Mouse (Mus musculus) testis, postnatal 10 days (tissue): Measurements from ENCODE around the gene Glis3.

ENCODE experiments used
- DNase-seq: peaks from one replicate; pipeline ENCODE4 v3.0.0; 2021; ENCODE audit warnings: low spot score

Gene Glis3

DNA sequence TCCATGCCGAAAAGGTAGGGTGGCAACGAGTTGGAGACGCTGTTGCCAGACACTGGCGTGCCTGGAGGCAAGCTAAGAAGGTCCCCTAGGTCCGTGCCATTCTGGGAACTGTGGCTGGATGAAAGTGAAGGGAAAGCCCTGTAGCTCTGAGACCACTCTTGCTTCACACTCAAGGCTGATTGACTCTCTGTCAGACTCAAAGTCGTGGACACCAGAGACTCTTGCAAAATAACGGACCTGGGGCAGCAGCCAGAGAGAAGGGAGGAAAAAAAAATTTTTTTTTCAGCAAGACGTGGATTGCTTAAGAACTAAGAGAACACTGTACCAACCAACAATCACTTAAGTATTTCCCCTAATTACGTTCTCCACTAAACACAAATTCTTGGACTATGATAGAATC is 148.1 kb downstream of the Glis3 start:
- no peak for DNase-seq

DNA sequence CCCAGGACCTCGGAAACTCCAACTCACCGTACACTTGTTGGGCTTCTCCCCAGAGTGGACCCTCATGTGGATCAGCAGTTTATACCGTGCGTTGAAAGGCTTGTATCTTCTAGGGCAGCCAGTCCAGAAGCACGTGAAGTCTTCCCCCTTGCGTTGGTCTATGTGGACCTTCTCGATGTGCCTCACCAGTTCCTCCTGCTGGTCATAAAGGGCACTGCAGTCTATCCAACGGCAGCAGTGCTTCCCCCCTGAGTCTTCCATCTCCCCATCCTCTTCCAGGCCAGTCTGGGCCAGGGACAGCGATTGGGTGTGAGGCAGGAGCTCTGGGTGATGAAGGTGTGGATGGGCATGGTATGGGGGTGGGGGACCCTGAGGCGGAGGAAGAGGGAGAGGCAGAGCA is 149.0 kb downstream of the Glis3 start:
- peak; percentile 73 for DNase-seq

DNA sequence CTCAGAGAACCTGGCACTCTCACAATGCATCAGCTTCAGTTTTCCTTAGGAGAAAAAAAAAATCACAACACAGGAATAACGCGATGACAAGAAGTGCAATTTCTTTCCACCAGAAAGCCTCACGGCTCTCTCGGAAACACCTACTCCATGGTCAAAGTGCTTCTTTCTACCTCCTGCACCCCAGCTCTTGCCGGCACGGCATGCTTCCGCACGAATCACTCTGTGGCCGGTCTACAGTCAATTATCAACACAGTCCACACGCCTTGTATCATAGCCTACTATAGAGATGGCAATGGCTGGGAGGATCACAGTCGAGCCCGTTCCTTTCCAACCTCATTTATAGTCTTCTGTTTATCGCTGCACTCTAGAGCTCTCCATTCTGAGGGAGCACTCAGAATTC is 150.9 kb downstream of the Glis3 start:
- peak; percentile 28 for DNase-seq

DNA sequence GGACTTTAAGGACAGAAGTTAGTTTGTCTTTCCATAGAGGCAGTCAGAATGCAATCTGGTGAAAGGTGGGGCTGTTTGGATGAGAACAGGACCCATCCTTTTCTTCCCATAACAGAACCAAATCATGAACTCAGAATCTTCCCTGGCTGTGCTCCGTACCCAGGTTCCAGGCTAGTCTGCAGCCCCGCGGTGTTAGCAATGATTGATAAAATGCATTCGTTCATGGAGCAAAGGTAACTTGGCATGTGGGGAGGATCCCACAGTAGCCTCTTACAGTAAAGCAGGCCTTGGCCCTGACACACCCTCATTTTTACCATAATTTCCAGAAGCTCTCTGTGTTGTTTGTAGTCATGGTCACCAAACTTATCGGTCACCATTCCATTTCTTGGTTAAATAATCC is 152.4 kb downstream of the Glis3 start:
- peak; percentile 15 for DNase-seq

DNA sequence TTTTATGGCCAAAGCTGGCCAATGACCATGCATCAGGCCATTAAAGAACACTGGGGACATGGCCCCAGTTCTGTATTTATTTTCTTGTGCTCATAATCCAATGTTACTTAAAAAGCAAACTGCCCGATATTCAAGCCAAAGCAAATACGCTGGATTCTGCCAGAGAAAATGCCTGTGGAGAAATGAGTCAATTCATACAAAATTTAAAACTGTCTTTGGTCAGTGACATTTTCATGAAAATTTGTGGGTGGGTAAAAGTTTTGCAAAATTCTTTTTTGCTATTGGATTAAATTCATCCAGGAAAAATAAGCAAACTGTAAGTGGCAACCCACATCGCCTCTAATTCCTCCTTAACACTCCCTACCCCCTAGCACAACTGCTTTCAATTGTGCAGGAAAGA is 154.5 kb downstream of the Glis3 start:
- no peak for DNase-seq

DNA sequence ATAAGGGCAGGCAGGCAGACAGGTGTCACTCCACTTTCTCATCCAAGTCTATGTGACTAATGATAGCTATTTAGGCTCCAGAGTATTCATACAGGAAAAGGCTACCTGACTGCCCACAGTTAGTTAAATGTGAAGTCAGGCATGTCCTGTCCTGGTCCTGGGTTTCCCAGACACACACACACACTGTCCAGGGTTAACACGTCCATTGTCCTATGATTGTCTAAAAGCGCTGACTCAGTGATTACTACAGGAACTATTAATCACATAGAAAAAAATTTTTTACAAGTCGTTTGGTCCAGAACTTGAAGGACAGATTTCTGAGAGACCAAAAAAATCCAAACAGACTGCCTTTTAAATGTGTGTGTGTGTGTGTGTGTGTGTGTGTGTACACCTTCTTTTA is 157.6 kb downstream of the Glis3 start:
- no peak for DNase-seq

DNA sequence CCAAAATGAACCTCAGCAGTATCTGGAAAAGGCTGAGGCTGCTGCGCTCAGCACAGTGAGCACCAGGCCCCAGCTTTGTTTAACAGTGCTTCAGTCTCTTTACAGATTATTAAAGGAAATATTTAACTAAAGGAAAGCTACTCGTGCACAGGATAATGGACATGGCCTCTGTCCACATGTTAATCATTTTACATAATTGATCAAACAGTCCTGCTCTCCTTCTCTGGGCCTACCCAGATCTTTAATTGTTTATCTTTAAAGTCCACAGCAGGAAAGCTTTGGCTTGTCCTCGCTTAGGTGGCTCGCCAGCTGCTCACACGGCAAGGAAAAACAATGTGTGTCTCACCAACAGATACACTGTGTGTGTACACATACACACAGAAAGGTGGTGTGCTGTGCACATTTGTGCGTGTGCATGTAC is 159.1 kb downstream of the Glis3 start:
- DNase-seq, result peak; percentile 8

DNA sequence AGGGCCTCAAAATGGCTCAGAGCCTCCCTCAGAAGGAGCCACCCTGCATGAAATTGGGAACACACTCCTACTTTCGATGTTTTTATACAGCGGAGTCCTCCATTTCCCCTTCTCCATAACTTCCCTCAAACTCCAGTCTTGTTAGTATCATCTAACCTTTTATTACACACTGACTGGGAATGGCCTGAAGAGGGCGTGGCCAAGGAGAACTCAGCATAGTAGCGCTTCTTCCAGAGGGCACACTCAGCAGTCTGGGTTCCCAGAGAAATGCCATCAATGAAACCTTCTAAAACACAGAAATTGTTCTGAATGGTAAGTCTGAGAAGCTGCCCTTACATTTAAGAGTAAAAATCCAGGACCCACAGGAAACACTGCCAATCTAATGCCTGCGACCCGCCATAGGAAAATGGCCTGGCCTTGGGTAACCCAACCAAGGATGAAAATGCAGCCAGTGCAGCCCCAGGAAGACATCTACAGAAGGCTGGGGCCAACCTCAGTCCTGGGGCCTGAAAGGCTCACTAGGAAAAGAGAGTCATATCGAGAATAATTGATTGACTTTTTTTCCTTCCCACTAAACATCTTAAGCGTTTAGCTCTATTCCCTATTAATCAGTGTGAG is 159.6 kb downstream of the Glis3 start:
- peak; percentile 16 for DNase-seq

DNA sequence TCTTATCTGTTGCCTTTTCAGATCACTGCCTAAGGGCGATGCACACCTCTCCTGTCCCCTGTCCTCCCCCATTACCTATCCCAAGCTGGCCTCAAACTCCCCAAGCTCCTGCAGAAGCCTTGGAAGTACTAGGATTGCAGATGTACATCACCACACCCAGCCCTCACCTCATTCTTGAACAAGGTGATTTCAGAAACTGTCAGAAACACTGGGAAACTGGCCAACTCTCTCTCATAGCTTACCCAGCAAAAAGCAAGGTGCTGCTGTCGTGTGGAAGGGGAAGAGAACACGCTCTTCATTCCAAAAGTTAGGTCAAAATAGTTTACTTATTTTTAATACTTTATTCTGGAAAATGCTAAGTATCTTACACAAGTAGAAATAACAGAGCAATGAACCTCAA is 160.6 kb downstream of the Glis3 start:
- DNase-seq, result peak; percentile 19

DNA sequence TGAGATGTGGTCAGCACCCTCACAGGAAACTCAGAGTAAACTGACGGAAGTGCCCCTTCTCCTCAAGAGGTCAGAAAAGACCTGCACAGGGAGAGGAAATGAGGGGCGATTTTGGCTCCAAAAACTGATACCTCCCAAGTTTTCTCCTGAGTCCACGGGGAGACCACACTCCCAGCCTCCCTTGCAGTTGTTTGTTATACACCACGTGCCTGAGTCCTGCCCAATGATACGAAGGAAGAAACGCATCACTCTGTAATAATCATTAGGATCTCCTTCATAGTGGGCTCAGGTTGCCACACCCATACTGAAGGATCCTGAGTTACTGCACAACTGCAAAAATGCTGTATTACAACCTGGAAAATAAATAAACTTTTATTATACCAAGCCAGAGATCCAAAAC is 161.0 kb downstream of the Glis3 start:
- peak; percentile 18 for DNase-seq

DNA sequence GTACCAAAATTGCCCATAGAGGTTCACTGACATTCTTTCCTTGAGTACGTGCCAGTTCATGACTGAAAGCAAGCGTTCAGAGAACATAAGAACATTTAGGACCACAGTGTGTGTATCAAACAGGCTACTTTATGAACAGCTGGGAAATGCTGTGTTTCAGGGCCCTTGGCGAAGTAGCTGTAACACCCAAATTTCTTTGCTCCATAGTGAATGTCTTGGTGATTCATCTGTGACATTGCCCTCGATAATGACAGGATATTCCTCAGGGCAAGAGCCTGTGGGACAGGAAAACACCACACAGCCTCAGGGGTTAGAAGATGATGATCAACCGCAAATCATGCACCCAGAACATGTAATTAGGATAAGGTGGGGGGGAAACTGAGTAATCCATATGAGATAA is 161.6 kb downstream of the Glis3 start:
- peak; percentile 12 for DNase-seq

DNA sequence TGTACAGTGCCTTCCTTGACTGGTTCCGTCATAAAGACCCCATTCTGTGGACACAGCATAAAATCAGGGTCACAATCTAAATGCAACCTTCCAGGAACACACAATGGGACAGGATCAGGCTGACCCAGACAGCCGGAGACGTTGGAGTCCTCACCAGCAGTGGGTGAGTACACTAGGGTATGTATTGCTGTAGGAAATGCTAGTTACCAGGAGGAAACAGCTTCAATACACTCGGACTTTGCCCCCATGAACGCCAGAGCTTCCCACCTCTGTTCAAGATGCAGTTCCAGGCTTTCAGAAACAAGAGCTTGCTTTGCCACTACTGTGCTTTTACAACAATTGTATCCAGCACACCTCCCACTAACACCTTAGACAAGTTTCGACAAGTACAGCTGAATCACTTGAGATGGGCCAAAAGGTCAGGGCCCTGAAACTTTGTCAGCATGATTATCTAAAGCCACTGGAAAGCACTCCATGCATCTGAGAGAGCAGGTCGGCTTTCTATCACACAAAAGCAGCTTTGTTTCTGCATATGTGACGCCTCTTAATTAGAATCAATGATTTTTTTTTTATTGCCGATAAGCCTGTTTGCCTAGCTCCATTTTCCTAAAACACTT is 162.3 kb downstream of the Glis3 start:
- DNase-seq, result peak; percentile 14

DNA sequence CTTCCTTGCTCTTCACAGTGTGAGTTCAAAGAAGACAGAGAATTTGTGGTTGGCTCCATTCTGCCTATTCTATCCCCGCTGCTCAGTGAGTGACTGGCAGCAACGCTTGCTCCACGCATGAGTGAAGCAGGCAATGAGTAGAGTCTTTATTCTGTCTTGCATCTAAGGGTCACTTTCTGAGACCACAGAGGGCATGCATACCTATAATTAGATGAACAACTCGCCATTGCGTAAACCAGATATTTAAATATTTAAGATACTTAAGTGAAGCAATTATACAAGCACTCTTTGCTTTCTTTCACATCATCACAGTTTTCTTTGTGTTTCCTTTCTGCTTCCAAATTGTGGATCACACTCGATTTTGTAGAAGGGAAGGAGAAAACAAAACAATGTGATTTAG is 163.4 kb downstream of the Glis3 start:
- DNase-seq, result peak; percentile 7

DNA sequence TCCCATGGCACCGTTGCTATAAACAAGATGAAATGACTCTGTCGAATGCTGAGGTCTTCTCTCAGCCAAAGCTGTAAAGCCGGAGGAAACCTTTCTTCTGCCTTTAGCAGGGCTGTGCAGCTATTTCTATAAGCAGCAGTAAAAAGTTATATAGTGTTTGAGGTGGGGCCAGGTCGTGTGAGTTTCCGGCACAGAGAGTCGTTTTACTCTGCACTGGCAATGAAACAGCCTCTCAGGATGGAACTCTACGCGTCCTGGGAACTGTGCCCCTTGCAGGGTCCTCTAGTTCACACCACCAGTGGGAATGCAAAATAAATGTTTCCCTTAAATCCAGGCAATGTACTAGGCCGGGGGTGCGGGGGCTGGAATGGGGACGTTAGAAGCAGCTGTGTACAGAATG is 167.4 kb downstream of the Glis3 start:
- DNase-seq, result peak; percentile 34

DNA sequence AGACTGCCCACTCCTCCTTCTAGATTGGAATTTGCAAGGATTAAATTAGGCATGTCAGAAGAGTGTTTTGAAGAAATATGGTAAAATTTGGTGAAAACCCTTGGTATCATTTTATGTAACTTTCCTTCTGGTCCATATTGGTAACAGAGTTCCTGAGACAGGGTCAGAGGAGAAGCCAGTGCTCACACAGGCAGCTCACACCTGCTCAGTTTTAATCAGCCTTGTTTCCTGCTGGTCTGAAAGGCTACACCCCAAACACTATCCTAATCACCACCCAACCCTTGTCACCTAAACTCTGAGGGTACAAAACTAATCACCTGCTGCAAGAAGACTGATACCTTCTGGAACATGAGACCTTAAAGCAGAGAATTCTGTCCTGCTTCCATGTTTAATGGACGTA is 168.0 kb downstream of the Glis3 start:
- peak; percentile 12 for DNase-seq

DNA sequence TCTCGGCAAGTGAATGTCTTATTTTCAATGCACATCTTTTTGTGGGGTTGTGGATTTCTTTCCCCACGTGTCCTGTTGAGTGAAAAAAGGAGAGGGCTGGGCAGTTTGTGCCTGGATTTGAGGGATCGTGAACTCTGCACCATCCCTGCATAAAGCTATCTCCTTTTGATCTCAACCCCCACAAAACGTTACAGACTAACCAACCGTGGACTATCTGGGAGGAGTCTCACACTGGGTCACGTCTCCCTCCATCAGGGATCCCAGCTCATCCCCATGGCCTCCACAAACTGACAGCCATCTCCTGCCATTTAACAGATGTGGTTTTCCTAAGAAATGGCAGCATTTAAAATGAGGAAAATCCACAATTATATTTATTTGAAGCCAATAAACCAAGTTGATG is 174.5 kb downstream of the Glis3 start:
- DNase-seq, result no peak

DNA sequence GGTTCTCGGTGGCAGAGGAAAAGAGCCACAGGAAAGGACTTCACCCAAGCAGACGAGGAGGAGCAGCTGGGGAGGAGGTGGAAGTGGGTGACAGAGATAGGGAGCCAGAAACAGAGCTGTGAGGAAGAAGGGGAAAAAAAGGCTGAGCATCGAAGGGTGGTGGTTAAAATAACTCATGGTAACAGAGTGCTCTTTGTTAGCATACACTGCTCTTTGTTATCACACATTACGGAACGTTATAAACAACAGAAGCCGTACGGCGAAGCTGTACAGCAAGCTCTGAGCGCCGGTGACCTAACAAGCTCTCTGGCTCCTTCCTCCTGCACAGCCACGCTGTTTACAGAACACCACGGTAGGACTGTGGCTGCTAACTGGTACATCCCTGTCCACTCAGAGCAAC is 176.9 kb downstream of the Glis3 start:
- DNase-seq, result no peak

DNA sequence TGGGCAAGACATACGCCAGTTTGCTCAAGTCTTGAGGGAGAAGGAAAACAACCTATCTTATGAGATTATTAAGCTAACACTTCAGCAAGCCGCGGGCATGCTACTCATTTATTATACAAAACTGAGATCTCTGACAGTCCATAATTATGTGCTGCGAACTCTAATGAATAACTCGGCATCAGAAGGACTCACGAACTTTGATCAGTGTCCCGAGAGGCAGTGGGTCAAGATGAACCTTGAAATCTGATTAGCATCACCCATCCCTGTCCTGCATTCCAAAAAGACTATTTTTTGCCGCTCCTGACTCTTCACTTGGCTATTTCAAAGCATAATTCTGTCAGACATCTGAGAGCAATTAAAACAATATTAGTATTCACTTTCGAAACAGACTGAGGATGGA is 178.9 kb downstream of the Glis3 start:
- no peak for DNase-seq

DNA sequence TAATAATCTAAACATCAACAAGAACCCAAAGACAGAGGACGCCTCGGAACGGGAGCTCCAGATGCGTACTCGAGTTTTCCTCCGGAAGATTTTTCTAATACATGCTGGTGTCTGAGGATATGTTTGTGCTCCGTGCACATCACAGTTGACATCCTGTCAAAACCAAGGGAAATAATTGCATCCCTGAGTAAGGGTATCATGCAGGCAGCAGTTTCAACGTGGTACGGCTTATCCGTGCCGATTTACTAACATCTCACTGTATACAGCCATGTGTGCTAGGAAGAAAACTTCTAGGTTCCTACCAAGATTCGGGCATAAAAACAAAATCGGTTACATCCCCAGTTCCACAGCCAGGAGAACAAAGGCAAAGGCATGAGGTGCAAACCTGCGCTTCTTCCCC is 179.4 kb downstream of the Glis3 start:
- DNase-seq, result peak; percentile 19

DNA sequence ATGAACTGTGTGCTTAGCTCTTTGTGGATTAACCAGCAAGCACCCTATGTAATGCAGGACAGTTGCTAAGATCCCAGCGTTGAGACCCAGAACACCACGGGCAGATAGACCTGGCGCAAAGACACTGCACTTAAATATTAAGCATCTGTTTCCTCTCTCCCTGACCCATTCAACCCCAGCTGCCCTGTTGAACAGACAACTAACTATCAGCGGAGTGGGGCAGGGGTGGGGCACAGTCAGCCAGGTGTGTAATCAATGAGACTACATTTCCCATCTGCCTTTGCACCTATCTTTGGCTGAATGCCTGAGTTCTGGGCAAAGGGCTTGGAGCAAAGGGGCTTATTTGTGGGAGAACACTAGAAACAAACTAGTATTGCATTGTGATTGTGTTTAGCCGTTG is 180.1 kb downstream of the Glis3 start:
- DNase-seq, result no peak

DNA sequence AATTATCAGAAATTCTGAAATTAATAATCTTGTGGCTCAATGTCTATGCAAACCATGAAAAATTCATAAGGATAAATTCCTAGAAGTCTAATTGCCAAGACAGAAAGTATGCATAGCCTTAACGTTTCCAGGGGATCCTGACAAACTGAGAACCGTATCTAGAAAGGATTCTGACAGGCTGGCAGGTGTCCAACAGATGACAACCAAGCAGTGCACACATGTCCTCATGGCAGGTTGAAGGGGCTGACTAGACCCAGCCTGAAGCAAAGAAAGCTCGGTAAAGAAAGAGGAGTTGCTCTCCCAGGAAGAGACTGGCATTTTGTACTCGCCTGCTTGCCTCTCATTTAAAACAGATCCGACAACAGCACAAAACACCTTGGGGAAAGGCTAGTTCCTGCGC is 184.0 kb downstream of the Glis3 start:
- no peak for DNase-seq

DNA sequence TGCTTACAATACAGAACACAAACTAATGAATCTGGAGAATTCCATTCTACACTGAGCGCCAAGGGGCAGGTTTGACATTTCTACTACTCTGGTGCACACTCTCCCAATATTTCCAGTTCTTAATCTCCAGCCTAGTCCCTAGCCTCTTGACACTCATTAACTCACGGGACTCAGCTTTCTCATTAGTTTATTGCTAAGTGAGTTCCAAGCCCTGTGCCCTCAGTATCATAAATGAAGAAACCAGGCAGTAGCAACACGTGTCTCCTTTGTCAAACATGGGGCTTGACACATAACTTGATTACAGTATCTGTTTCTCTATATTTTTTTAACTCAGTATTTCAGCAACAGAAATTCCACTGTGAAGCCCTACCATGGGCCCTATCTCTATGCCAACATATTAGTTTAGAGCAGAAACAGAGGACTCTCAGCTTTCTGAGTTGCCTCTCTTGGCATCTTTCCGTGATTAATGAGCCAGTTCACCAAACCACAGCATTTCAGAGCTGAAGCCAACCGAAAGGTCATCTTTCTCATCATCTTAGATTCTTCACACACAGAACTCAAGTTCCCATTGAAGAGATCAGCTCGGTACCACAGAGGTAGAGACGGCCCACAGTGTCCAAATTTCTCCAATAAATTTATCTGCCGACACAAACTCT is 186.1 kb downstream of the Glis3 start:
- DNase-seq, result no peak

DNA sequence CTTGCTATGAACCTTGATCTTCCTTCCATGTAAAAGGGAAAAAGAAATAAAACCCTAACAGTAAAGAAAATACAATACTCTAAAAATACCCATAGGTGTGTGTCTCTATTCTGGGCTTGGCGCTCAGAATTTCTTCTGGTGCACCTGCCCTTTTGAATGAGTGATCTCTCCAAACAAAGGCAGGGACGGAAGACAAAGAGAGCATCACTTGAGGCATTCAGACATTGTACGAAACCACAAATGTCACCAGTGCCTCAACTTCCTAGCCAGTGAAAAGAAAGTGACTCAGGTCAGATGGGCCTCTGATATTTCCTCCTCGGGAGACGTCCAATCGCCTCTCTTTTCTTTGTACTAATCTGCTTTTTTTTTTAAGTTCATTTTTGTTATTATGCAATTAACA is 201.8 kb downstream of the Glis3 start:
- DNase-seq, result no peak

DNA sequence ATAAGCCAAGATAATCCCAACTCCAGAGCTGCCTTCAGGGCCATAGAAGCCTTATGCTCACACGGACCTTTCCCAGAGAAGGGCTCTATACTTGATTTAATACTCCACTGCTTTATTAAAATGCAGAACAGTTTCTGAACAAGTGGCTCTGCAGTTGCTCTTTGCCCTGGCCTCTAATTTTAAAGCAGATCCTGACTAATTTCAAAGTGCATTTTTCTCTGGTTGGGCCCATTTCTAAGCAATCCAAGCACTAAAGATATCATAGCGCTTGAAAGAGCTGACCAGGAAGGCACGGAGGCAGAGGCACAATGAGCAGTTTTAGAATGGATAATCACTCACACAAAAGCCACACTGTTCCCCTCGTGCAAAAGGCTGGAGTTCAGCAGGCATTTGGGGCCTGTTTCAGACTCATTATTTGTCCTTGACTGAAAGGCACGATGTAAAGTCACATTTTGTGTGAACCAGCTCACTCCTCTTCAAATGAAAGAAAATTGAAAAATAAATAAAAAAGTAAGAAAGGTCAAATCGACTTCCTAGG is 202.5 kb downstream of the Glis3 start:
- DNase-seq, result no peak
